Mouse (Mus musculus) embryonic facial prominence, embryonic 11.5 days (tissue): ENCODE data around the gene Orc2. TPM values are rescaled to one million over a fixed set of nuclear protein-coding genes. Genes with fewer than 3 reads are reported as not detected.

Source experiments
- ATAC-seq: fragments of 200-750 bp; cut with Nextera tagmentation; replicated peaks from 2 replicates; pipeline ENCODE4 v1.8.0; 2017; ENCODE audit warnings: low read depth; ENCODE audit not compliant: insufficient number of reproducible peaks, low FRiP score, low TSS enrichment
- DNase-seq: peaks from one replicate; pipeline ENCODE4 v3.0.0-alpha.2; 2015; ENCODE audit warnings: low spot score
- H3K27ac ChIP-seq: fragments of 300-500 bp; sonication (generic); replicated peaks from 2 replicates; pipeline ENCODE4 v1.5.1; 2014; ENCODE audit warnings: mild to moderate bottlenecking, low read depth, low read length, control low read depth
- H3K27me3 ChIP-seq: fragments of 300-500 bp; sonication (generic); 2 replicates; pipeline ENCODE4 v1.6.1; 2014; ENCODE audit warnings: mild to moderate bottlenecking, low read length, moderate library complexity, mixed read lengths; ENCODE audit not compliant: control insufficient read depth, insufficient read depth
- H3K36me3 ChIP-seq: fragments of 300-500 bp; sonication (generic); replicated peaks from 2 replicates; pipeline ENCODE4 v1.6.1; 2014; ENCODE audit warnings: low read depth, mild to moderate bottlenecking, low read length, moderate library complexity, mixed read lengths; ENCODE audit not compliant: control insufficient read depth, insufficient read depth
- H3K4me1 ChIP-seq: fragments of 300-500 bp; sonication (generic); 2 replicates; pipeline ENCODE4 v1.6.1; 2014; ENCODE audit warnings: low read length, mixed read lengths; ENCODE audit not compliant: control insufficient read depth, insufficient read depth
- H3K4me2 ChIP-seq: fragments of 300-500 bp; sonication (generic); 2 replicates; pipeline ENCODE4 v1.6.1; 2014; ENCODE audit warnings: low read depth, mild to moderate bottlenecking, control low read depth, low read length, moderate library complexity
- H3K4me3 ChIP-seq: fragments of 300-500 bp; sonication (generic); 2 replicates; pipeline ENCODE4 v1.5.1; 2014; ENCODE audit warnings: low read depth, low read length, control low read depth
- H3K9ac ChIP-seq: fragments of 300-500 bp; sonication (generic); replicated peaks from 2 replicates; pipeline ENCODE4 v1.6.1; 2014; ENCODE audit warnings: mild to moderate bottlenecking, control low read depth, low read length
- H3K9me3 ChIP-seq: fragments of 300-500 bp; sonication (generic); replicated peaks from 2 replicates; pipeline ENCODE4 v1.6.1; 2016; ENCODE audit warnings: mild to moderate bottlenecking, low read length, inconsistent platforms, mixed read lengths; ENCODE audit not compliant: control insufficient read depth
- WGBS: fragments of 180-500 bp; shearing (Covaris S2); extraction: QIAGEN DNeasy Blood & Tissue Kit; methylation state at CpG from one replicate; pipeline ENCODE4 v1.1.7; 2014; 5-methylcytosine and 5-hydroxymethylcytosine counted together
- polyA plus RNA-seq: library from polyadenylated mRNA; unstranded; fragments of >200 nt; fragmentation: Nextera tagmentation; extraction: Ambion mirVana; gene quantifications from 2 replicates; pipeline ENCODE4 v1.2.1, GENCODE M21; 2014

Orc2 gene
- polyA plus RNA-seq, 1 experiment from 2014 or later = 65.2 TPM

DNA sequence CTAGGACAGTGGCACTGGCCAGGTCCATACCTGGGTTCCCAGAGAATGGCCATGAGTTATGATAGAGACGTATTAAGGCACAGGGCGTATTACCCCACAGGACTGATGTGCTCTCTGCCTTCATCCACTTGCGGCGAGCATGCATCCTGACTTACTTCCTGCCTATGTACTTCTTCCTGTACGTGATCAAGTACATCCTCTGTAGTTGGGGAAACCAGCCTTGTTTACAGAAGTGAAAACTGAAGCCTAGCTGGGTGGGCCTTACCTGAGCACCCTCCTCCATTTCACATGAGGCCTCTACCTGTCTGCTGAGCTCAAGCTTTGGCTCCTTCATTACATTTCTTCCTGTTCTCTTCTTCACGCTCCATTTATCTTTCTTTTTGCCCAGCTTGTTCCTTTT lies 50.6 kb downstream of the Orc2 start:
- Histone ChIP-seq H3K4me2 (no peak overlapping the region), H3K9ac (no peak overlapping the region), H3K4me1 (no peaks in the 10 kb centered on the region), H3K4me3 (no peak overlapping the region), H3K27me3 (no peaks in the 10 kb centered on the region), H3K36me3 (peaks cover 17% of the 10 kb centered on the region), H3K9me3 (no peaks in the 10 kb centered on the region), H3K27ac (no peak overlapping the region)
- ATAC-seq = no peak
- no peak for DNase-seq
- 91% methylated on average over 6 of the region's 6 CpGs for WGBS

DNA sequence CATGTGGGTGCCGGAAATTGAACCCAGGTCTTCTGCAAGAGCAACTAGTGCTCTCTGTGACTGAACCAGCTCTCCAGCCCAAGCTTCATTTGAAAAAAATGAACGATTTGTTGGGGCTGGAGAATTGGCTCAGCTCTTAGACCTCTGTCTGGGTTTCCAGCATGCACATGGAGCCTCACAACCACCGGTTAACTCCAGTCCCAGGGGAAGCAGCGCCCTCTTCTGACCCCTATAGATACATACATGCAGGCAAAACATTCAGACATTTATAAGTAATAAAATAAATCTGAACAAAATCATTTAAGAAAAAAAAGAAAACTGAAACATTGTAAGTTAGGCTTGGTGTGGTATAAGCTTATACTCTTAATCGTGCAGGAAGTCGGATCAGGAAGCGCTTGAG lies 56.5 kb downstream of the Orc2 start:
- Histone ChIP-seq H3K4me1 (no peaks in the 10 kb centered on the region), H3K4me3 (no peak overlapping the region), H3K36me3 (peaks cover 5% of the 10 kb centered on the region), H3K4me2 (no peak overlapping the region), H3K27me3 (no peaks in the 10 kb centered on the region), H3K9ac (no peak overlapping the region), H3K27ac (no peak overlapping the region), H3K9me3 (no peaks in the 10 kb centered on the region)
- WGBS = 86% methylated on average over 7 of the region's 7 CpGs
- no peak for ATAC-seq
- DNase-seq = no peak

DNA sequence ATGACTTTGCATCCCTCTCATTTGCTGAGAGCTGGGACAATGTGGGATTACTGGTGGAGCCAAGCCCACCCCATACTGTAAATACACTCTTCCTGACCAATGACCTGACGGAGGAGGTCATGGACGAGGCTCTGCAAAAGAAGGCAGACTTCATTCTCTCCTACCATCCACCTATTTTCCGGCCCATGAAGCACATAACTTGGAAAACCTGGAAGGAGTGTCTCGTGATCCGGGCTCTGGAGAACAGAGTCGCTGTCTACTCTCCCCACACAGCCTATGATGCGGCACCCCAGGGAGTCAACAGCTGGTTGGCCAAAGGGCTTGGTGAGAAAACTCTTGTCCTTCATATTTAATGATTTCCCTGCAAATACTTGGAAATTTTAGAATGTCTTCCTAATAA lies 57.1 kb downstream of the Orc2 start:
- H3K36me3 ChIP-seq = peaks cover 2% of the 10 kb centered on the region
- no peak for DNase-seq
- no peaks in the 10 kb centered on the region for H3K9me3 ChIP-seq
- ATAC-seq = no peak
- H3K27ac ChIP-seq = no peak overlapping the region
- no peak overlapping the region for H3K4me2 ChIP-seq
- H3K9ac ChIP-seq = no peak overlapping the region
- H3K4me1 ChIP-seq = no peaks in the 10 kb centered on the region
- H3K4me3 ChIP-seq = no peak overlapping the region
- 91% methylated on average over 7 of the region's 7 CpGs for WGBS
- no peaks in the 10 kb centered on the region for H3K27me3 ChIP-seq

DNA sequence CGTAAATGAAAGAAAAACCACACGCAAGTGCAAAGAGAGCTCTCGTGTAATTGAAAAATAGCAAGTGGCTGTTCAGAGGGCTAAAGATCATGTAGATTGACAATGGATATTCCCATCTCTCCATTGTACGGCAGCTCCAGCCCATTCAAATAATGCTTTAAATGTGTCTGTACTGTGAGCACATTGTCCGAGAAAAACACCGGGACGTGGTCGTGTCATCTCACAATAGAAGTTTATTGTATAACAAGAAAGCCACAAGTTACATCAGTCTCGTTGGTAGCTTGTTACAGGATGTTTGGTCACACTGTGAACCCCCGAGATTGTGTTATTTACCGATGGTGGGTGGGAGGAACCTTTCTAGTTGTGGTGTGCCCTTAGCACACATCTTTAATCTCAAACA lies 59.0 kb downstream of the Orc2 start:
- peak; percentile 8 for DNase-seq
- Histone ChIP-seq H3K27ac (peak overlapping the region; percentile 84; the same call in 1 of the 2 replicates), H3K36me3 (no peaks in the 10 kb centered on the region; the same call in none of the 2 replicates), H3K4me2 (peak overlapping the region; percentile 66), H3K4me3 (peak overlapping the region; percentile 62), H3K27me3 (no peaks in the 10 kb centered on the region), H3K4me1 (no peaks in the 10 kb centered on the region), H3K9ac (peak overlapping the region; percentile 87), H3K9me3 (no peaks in the 10 kb centered on the region)
- 12% methylated on average over 11 of the region's 11 CpGs for WGBS
- no peak for ATAC-seq

DNA sequence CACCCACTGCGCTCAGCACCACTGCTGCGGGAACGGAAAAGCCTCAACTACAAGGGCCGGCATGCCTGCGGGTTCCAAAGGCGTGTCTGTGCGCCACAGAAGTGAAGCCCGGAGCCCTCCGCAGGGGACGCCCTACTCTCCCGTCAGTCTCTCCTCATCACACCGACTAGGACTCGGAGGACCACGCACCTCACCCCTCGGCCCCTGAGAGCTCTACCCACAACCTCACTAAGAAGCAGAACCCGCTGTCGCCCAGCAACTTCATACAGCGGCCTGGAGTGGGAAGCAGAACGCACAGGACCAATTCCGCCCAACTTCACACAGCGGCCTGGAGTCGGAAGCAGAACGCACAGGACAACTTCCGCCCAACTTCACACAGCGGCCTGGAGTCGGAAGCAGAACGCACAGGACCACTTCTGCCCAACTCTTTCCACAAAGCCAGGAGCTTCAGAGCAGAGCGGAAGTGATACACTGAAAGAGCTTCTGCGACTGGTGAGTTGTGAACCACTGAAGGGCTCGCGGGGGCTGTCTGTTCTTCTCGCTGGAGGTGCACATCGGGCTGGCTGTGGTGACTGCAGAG lies 59.7 kb downstream of the Orc2 start, which contains the start of the genes Nif3l1 and Ppil3:
Gene Nif3l1, plus strand, starts transcription at position 9 of the 580 bp plus-strand sequence.
Gene Ppil3, minus strand, starts transcription at position 344 of the 580 bp plus-strand sequence.
- ATAC-seq = peak; percentile 92
- WGBS = under 1% methylated on average over 33 of the region's 33 CpGs

DNA sequence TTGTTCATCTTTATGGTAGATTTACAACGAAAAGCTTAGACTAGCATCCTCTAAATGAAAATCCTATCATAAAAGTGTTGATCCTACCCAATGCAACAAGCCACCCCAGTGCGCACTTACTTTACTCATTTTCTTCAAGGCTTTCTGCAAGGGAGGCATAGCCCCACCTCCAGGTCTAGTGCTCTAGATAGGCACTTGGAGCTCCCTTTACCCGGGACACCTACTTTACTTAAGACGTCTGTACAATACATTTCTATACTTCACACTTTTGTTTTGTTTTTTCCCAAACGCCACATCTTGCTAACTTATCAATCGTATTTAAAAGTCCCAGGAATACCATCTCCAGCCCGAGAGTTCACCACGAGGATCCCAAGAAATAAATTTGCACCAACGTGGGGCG lies 60.2 kb downstream of the Orc2 start:
- peak overlapping the region; percentile 60 for H3K4me2 ChIP-seq
- H3K36me3 ChIP-seq = no peaks in the 10 kb centered on the region; the same call in none of the 2 replicates
- no peaks in the 10 kb centered on the region for H3K4me1 ChIP-seq
- DNase-seq (peak; percentile 33), ATAC-seq (no peak)
- peak overlapping the region; percentile 62 for H3K4me3 ChIP-seq
- H3K27me3 ChIP-seq = no peaks in the 10 kb centered on the region
- peak overlapping the region; percentile 84 for H3K27ac ChIP-seq
- H3K9ac ChIP-seq = peak overlapping the region; percentile 87
- H3K9me3 ChIP-seq = no peaks in the 10 kb centered on the region
- 8% methylated on average over 10 of the region's 10 CpGs for WGBS

More for the DNA sequence above, 59.7 kb downstream of the Orc2 start, which contains the start of the genes Nif3l1 and Ppil3:
- H3K4me1 ChIP-seq = no peaks in the 10 kb centered on the region
- no peaks in the 10 kb centered on the region for H3K9me3 ChIP-seq
- H3K4me3 ChIP-seq = peak within 1 kb of the TSS; percentile 62
- peak within 1 kb of the TSS; percentile 87 for H3K9ac ChIP-seq
- H3K36me3 ChIP-seq = no peaks in the 10 kb centered on the region; the same call in none of the 2 replicates
- H3K27ac ChIP-seq = peak within 1 kb of the TSS; percentile 84
- peak; percentile 91 for DNase-seq
- no peaks in the 10 kb centered on the region for H3K27me3 ChIP-seq
- peak within 1 kb of the TSS; percentile 66 for H3K4me2 ChIP-seq

DNA sequence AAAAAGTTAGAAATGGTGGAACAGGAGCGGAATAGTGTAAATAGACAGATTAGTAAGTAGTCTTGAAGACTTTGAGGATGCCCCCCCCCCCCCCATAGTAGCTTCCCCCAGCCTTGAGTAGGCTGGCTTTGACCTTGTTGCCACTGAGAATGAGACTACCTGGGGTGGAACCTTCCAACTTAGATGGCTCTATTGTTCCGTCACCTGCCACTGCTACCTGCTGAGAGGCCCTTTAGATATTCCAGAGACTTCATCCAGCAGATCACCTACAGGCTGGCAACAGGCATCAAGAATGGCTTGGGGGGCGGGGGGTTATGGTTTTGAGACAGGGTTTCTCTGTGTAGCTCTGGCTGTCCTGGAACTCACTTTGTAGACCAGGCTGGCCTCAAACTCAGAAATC lies 80.4 kb downstream of the Orc2 start:
- no peaks in the 10 kb centered on the region for H3K9me3 ChIP-seq
- no peak overlapping the region; the same call in 1 of the 2 replicates for H3K4me3 ChIP-seq
- peak; percentile 3; the same call in 1 of the 2 replicates for ATAC-seq
- H3K4me2 ChIP-seq = no peak overlapping the region
- no peak overlapping the region for H3K27ac ChIP-seq
- no peaks in the 10 kb centered on the region for H3K4me1 ChIP-seq
- 88% methylated on average over 3 of the region's 3 CpGs for WGBS
- H3K36me3 ChIP-seq = peaks cover 9% of the 10 kb centered on the region
- no peaks in the 10 kb centered on the region for H3K27me3 ChIP-seq
- no peak for DNase-seq
- no peak overlapping the region for H3K9ac ChIP-seq

DNA sequence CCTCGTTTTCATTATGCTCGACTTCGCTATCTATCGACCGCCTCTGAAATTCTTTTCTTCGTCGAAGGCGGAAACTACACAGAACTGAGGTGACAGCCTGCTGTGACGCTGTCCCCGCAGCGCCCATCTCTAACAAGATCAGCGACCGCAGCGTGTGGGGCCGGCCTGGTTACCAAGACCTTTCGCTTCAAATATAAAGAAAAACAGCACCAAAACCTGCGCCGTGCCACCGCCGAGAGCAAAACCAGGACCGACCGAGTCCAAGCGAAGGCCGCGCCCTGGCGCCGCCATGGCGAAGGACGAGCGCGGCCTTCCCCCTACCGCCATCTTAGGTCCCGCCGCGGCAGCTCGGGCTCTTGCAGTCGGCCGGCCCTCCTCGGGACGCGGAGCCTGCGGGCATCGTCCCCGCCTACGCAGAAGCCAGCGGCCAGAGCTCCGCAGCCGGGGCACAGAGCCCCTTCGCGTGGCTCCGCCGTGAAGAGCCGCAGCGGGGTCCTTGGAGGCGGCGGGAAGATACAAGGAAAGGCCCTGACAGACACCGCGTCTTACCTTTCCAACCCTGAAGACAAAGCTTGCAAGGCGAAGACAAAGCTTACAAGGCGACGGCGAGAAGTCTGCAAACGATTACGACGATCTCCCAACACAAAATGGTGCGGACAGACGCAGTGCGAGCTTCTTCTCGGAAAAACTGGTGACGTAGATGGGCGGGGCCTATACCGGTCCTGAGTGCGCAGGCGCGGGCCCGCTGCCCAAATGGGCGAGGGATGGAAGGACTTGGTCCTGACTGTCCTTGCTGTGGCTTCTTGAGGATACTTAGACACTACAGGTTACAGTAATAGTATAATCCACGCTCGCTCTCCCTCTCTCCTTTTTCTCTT lies 81.3 kb downstream of the Orc2 start, which contains the start of gene Clk1:
Gene Clk1, minus strand, starts transcription at position 696 of the 878 bp plus-strand sequence.
- peaks cover 12% of the 10 kb centered on the region for H3K36me3 ChIP-seq
- ATAC-seq = peak; percentile 92
- H3K27ac ChIP-seq = peak within 1 kb of the TSS; percentile 98
- no peaks in the 10 kb centered on the region for H3K27me3 ChIP-seq
- H3K4me2 ChIP-seq = peak within 1 kb of the TSS; percentile 48
- H3K4me1 ChIP-seq = no peaks in the 10 kb centered on the region
- H3K9ac ChIP-seq = peak within 1 kb of the TSS; percentile 100
- H3K4me3 ChIP-seq = peak within 1 kb of the TSS; percentile 100
- H3K9me3 ChIP-seq = no peaks in the 10 kb centered on the region
- DNase-seq = peak; percentile 96
- under 1% methylated on average over 79 of the region's 79 CpGs for WGBS
